Comparison of ENCODE assay signal across 8 mouse cellular contexts in genomic region chr2:173026688-173027131, GRCm38 (mm10). TPM values are rescaled to one million over a fixed set of nuclear protein-coding genes. Genes with fewer than 3 reads are reported as not detected.
DNase-seq lines count a peak whose midpoint lies in the region; ATAC-seq lines count a peak whose summit lies in the region.

No protein-coding gene starts in this region.

- peak overlapping the region; percentile 41 for H3K4me2 ChIP-seq in intestine, embryonic 15.5 days (replicated peaks)
- H3K4me2 ChIP-seq in midbrain, embryonic 16.5 days (ENCODE audit: low read length) = no peak overlapping the region

- 63% methylated on average over 3 of the region's 3 CpGs for WGBS in intestine, embryonic 15.5 days
- 78% methylated on average over 3 of the region's 3 CpGs for WGBS in midbrain, embryonic 16.5 days

- H3K27me3 ChIP-seq in intestine, embryonic 15.5 days (replicated peaks) = no peaks in the 10 kb centered on the region
- no peaks in the 10 kb centered on the region for H3K27me3 ChIP-seq in midbrain, embryonic 16.5 days (ENCODE audit: control insufficient read depth, insufficient read depth, low read depth, low read length)

- H3K36me3 ChIP-seq in intestine, embryonic 15.5 days = peaks cover 9% of the 10 kb centered on the region; the same call in 1 of the 2 replicates
- 0 out of 2 replicates have a peak, but pooled peaks cover 3% of the 10 kb centered on the region for H3K36me3 ChIP-seq in midbrain, embryonic 16.5 days (ENCODE audit: control insufficient read depth, insufficient read depth, low read length)

- peaks cover 59% of the 10 kb centered on the region for H3K4me1 ChIP-seq in intestine, embryonic 15.5 days (replicated peaks)
- peaks cover 20% of the 10 kb centered on the region for H3K4me1 ChIP-seq in midbrain, embryonic 16.5 days (ENCODE audit: control insufficient read depth, insufficient read depth, low read length)

- peak; percentile 58 to 76 for DNase-seq in spleen, adult 18-20 months
- DNase-seq in spleen, adult 12 weeks (ENCODE audit: low spot score) = no peak
- DNase-seq in lung, postnatal 4 days = peak; percentile 40 to 72
- peak; percentile 75 to 89 for DNase-seq in thymus, postnatal 36 days
- no peak for DNase-seq in urinary bladder, postnatal 36 days (ENCODE audit: low spot score in 2 of 2)
- DNase-seq in layer of hippocampus, postnatal 36 days = no peak

- no peaks in the 10 kb centered on the region for H3K9me3 ChIP-seq in intestine, embryonic 15.5 days
- H3K9me3 ChIP-seq in midbrain, embryonic 16.5 days (replicated peaks; ENCODE audit: control insufficient read depth, low read length, poor library complexity, severe bottlenecking) = no peaks in the 10 kb centered on the region

- H3K27ac ChIP-seq in intestine, embryonic 15.5 days = peak overlapping the region; percentile 75
- no peak overlapping the region for H3K27ac ChIP-seq in midbrain, embryonic 16.5 days (ENCODE audit: low read length)

- peak; percentile 57 for ATAC-seq in intestine, embryonic 15.5 days
- ATAC-seq in midbrain, embryonic 16.5 days = no peak

- no peak overlapping the region for H3K4me3 ChIP-seq in intestine, embryonic 15.5 days (replicated peaks)
- no peak overlapping the region for H3K4me3 ChIP-seq in midbrain, embryonic 16.5 days (ENCODE audit: low read depth, low read length)

- peak overlapping the region; percentile 4; the same call in 1 of the 2 replicates for H3K9ac ChIP-seq in intestine, embryonic 15.5 days
- H3K9ac ChIP-seq in midbrain, embryonic 16.5 days (ENCODE audit: low read depth, low read length) = no peak overlapping the region

RNA-seq across cellular contexts. Expression of gene Rbm38, which starts 6.4 kb away (rescaled TPM):
- polyA plus RNA-seq in intestine, embryonic 15.5 days (2015; fragmentation: Nextera tagmentation; extraction: Ambion mirVana) = 46.6 and 49.2 TPM in 2 replicates
- polyA plus RNA-seq in midbrain, embryonic 16.5 days (2015; fragmentation: Nextera tagmentation; extraction: Ambion mirVana) = 9.9 and 12.9 TPM in 2 replicates
- total RNA-seq in layer of hippocampus, postnatal 36 days (2021) = 1 to 10 TPM; 3.8 to 4.6 TPM

RNA-seq across cellular contexts. Expression of gene Rae1, which starts 26.8 kb away (rescaled TPM):
- 123 and 131 TPM in 2 replicates for polyA plus RNA-seq in intestine, embryonic 15.5 days (2015; fragmentation: Nextera tagmentation; extraction: Ambion mirVana)
- polyA plus RNA-seq in midbrain, embryonic 16.5 days (2015; fragmentation: Nextera tagmentation; extraction: Ambion mirVana) = 115 and 118 TPM in 2 replicates
- 10 to 100 TPM; 72.9 to 77.0 TPM for total RNA-seq in layer of hippocampus, postnatal 36 days (2021)

RNA-seq across cellular contexts. Expression of gene Spo11, which starts 49.2 kb away (rescaled TPM):
- 0.35 TPM in 1 of 2 replicates, not detected in the other for polyA plus RNA-seq in intestine, embryonic 15.5 days (2015; fragmentation: Nextera tagmentation; extraction: Ambion mirVana)
- polyA plus RNA-seq in midbrain, embryonic 16.5 days (2015; fragmentation: Nextera tagmentation; extraction: Ambion mirVana) = 1.0 and 1.6 TPM in 2 replicates
- not detected for total RNA-seq in layer of hippocampus, postnatal 36 days (2021)

Comparison
In these comparisons a context has a peak if more than half of its experiments do, and no peak if none do; other contexts are left out.
1. DNase-seq: peak in spleen, adult 18-20 months (2 of 2), lung, postnatal 4 days (2 of 2) and thymus, postnatal 36 days (2 of 2); none in spleen, adult 12 weeks (single experiment), urinary bladder, postnatal 36 days (0 of 2) and layer of hippocampus, postnatal 36 days (0 of 2).